Mouse (Mus musculus): ENCODE data around the gene Nemf. TPM values are rescaled to one million over a fixed set of nuclear protein-coding genes. Genes with fewer than 3 reads are reported as not detected.
A peak's percentile ranks its signal among the peaks of the same experiment; 100 is the strongest.

Gene Nemf
- total RNA-seq, 1 experiment: 47.9 TPM

DNA sequence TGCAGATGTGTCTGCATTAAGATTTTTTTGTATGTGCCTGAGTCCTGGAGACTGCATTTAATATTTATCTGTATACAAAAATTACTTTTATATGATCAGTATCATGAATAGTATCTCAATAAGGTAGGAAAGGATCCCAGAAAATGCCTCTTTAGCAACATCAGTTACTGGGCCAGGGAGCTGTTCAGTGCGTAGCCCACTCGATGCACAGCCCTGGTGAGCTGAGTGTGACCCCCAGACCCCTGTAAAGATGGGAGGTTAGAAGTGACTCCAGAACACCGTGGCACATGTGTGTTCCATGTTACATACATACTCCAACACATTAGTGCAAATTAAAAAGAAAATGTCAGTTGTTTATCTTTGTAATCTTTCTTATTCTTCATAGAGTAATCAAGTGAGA, 57.1 kb downstream of the Nemf start:
- Histone ChIP-seq H3K36me3 (ENCODE audit: control insufficient read depth, insufficient read depth, low read length, poor library complexity, severe bottlenecking) (peaks cover 7% of the 10 kb centered on the region; the same call in 1 of the 2 replicates), H3K27ac (ENCODE audit: insufficient read depth, low read depth, low read length, poor library complexity, severe bottlenecking) (no peak overlapping the region), H3K9me3 (ENCODE audit: control insufficient read depth, insufficient read depth, low read depth, low read length) (no peaks in the 10 kb centered on the region), H3K4me3 (ENCODE audit: insufficient read depth in 1 of 2, low read depth in 1 of 2, low read length in 2 of 2, poor library complexity in 1 of 2, severe bottlenecking in 1 of 2) (no peak overlapping the region), H3K4me1 (ENCODE audit: control insufficient read depth in 2 of 2, insufficient read depth in 2 of 2, low read length in 2 of 2, poor library complexity in 1 of 2) (peaks cover 0 to 3% of the 10 kb centered on the region in 2 experiments; a peak in 2 of 4 replicates), H3K9ac (ENCODE audit: insufficient read depth, low read depth, low read length, poor library complexity, severe bottlenecking) (no peak overlapping the region)
- in situ Hi-C loops (cut with MboI; ENCODE audit: low sequenced_read_pairs in 2 of 2, unreplicated experiment in 2 of 2): no loop called here
- DNase-seq (ENCODE audit: low read depth, low spot score): no peak
- TF ChIP-seq MAFK (IDR thresholded peaks at IDR 0.05; ENCODE audit: insufficient read depth, low read depth, low read length) (no peak), ZC3H11A (IDR thresholded peaks at IDR 0.05; ENCODE audit: borderline replicate concordance, low read depth, low read length) (no peak), CHD2 (IDR thresholded peaks at IDR 0.05; ENCODE audit: low read depth, low read length) (no peak), HCFC1 (IDR thresholded peaks at IDR 0.05; ENCODE audit: borderline replicate concordance, insufficient read depth, low read length) (no peak), ZNF384 (IDR thresholded peaks at IDR 0.05; ENCODE audit: low read depth, low read length) (no peak)

DNA sequence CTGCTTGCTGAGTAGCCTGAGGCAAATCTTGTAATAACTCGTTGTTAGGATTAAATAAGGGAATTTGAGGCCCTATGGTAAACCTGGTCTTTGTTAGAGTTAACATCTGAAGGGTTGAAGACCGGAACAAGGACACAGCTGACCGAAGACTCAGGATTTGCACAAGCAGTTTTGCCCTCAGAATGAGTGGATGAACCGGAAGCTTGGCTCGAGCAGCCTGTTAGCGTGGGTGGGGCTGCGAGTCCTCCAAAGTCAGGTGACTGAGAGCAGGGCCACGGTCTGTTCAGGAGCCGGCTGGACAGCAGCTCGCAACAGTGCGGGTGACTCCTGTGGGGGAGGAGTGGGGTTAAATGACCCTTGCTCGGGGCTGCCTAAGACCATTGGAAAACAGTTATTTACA, 57.7 kb downstream of the Nemf start:
- H3K27ac ChIP-seq (ENCODE audit: insufficient read depth, low read depth, low read length, poor library complexity, severe bottlenecking): no peak overlapping the region
- no peaks in the 10 kb centered on the region for H3K9me3 ChIP-seq (ENCODE audit: control insufficient read depth, insufficient read depth, low read depth, low read length)
- no peak for DNase-seq (ENCODE audit: low read depth, low spot score)
- peaks cover 0 to 3% of the 10 kb centered on the region in 2 experiments; a peak in 2 of 4 replicates for H3K4me1 ChIP-seq (ENCODE audit: control insufficient read depth in 2 of 2, insufficient read depth in 2 of 2, low read length in 2 of 2, poor library complexity in 1 of 2)
- H3K4me3 ChIP-seq (ENCODE audit: insufficient read depth in 1 of 2, low read depth in 1 of 2, low read length in 2 of 2, poor library complexity in 1 of 2, severe bottlenecking in 1 of 2): 0 out of 4 replicates have a peak overlapping the region, but pooled peaks of 1 of the 2 experiments have one; percentile 12
- in situ Hi-C loops (cut with MboI; ENCODE audit: low sequenced_read_pairs in 2 of 2, unreplicated experiment in 2 of 2): no loop called here
- TF ChIP-seq CHD2 (IDR thresholded peaks at IDR 0.05; ENCODE audit: low read depth, low read length) (no peak), MAFK (IDR thresholded peaks at IDR 0.05; ENCODE audit: insufficient read depth, low read depth, low read length) (no peak)
- peaks cover 7% of the 10 kb centered on the region; the same call in 1 of the 2 replicates for H3K36me3 ChIP-seq (ENCODE audit: control insufficient read depth, insufficient read depth, low read length, poor library complexity, severe bottlenecking)
- H3K9ac ChIP-seq (ENCODE audit: insufficient read depth, low read depth, low read length, poor library complexity, severe bottlenecking): no peak overlapping the region

DNA sequence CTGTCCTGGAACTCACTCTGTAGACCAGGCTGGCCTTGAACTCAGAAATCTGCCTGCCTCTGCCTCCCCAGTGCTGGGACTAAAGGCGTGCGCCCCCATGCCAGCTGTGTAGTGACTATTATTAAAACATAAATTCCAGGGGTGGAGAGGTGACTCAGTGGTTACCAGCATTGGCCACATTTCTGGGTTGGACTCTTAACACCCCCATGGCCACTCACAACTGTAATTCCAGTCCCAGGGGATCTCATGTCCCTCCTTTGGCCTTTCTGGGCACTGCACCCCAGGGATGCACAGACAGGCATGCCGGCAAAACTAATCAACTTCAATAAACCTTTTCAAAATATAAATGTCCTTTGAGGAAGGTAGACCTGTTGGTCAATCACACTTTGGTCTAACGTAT, 58.7 kb downstream of the Nemf start:
- DNase-seq (ENCODE audit: low read depth, low spot score): no peak
- Histone ChIP-seq H3K4me3 (ENCODE audit: insufficient read depth in 1 of 2, low read depth in 1 of 2, low read length in 2 of 2, poor library complexity in 1 of 2, severe bottlenecking in 1 of 2) (no peak overlapping the region), H3K9ac (ENCODE audit: insufficient read depth, low read depth, low read length, poor library complexity, severe bottlenecking) (no peak overlapping the region), H3K9me3 (ENCODE audit: control insufficient read depth, insufficient read depth, low read depth, low read length) (no peaks in the 10 kb centered on the region), H3K4me1 (ENCODE audit: control insufficient read depth in 2 of 2, insufficient read depth in 2 of 2, low read length in 2 of 2, poor library complexity in 1 of 2) (peaks cover 0 to 3% of the 10 kb centered on the region in 2 experiments; a peak in 2 of 4 replicates), H3K27ac (ENCODE audit: insufficient read depth, low read depth, low read length, poor library complexity, severe bottlenecking) (no peak overlapping the region), H3K36me3 (ENCODE audit: control insufficient read depth, insufficient read depth, low read length, poor library complexity, severe bottlenecking) (peaks cover 4% of the 10 kb centered on the region; the same call in 1 of the 2 replicates)
- TF ChIP-seq CHD2 (IDR thresholded peaks at IDR 0.05; ENCODE audit: low read depth, low read length) (no peak), ZNF384 (IDR thresholded peaks at IDR 0.05; ENCODE audit: low read depth, low read length) (no peak)
- in situ Hi-C loops (cut with MboI; ENCODE audit: low sequenced_read_pairs in 2 of 2, unreplicated experiment in 2 of 2): no loop called here

DNA sequence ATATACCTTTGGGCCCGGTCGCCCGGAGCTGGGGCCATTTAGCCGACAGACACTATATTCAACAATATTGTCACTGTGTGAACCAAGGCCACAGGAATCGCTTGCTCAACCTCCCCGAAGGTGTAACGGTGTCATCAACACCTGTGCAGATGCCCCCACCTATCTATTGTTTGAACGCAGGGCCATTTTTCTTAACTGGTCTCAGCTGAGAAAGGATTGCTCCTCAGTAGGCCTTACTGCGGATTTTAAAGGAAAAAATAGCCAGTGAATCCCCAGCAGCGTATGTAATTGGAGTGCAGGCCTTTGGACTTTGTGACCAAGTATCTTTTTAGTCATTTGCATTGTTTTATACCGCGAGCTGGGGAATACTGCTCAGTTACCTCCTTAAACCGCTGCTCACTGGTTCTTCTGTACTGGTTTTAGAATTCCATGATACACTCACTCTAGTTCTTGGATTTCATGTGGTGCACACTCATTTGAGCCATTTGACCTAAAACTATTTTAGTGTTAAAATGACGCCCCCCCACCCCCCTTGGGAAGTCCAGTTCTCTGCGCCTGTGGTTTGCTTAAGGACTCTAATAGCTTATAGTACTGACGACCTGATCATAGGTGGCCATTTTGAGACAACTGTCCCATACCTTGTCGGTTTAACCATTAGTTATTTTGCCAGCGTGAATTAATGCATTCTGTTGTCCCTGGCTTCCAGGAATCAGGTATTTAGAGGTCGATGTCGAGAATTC, 59.4 kb downstream of the Nemf start:
- peaks cover 2% of the 10 kb centered on the region; the same call in 1 of the 2 replicates for H3K36me3 ChIP-seq (ENCODE audit: control insufficient read depth, insufficient read depth, low read length, poor library complexity, severe bottlenecking)
- in situ Hi-C loops (cut with MboI; ENCODE audit: low sequenced_read_pairs in 2 of 2, unreplicated experiment in 2 of 2): no loop called here
- H3K9me3 ChIP-seq (ENCODE audit: control insufficient read depth, insufficient read depth, low read depth, low read length): no peaks in the 10 kb centered on the region
- no peak for DNase-seq (ENCODE audit: low read depth, low spot score)
- TF ChIP-seq ZNF384 (IDR thresholded peaks at IDR 0.05; ENCODE audit: low read depth, low read length) (no peak), CHD2 (IDR thresholded peaks at IDR 0.05; ENCODE audit: low read depth, low read length) (no peak), ZC3H11A (IDR thresholded peaks at IDR 0.05; ENCODE audit: borderline replicate concordance, low read depth, low read length) (no peak), HCFC1 (IDR thresholded peaks at IDR 0.05; ENCODE audit: borderline replicate concordance, insufficient read depth, low read length) (no peak), MAFK (IDR thresholded peaks at IDR 0.05; ENCODE audit: insufficient read depth, low read depth, low read length) (no peak)
- H3K27ac ChIP-seq (ENCODE audit: insufficient read depth, low read depth, low read length, poor library complexity, severe bottlenecking): no peak overlapping the region
- peak overlapping the region; percentile 83 for H3K9ac ChIP-seq (ENCODE audit: insufficient read depth, low read depth, low read length, poor library complexity, severe bottlenecking)
- H3K4me3 ChIP-seq (ENCODE audit: insufficient read depth in 1 of 2, low read depth in 1 of 2, low read length in 2 of 2, poor library complexity in 1 of 2, severe bottlenecking in 1 of 2): peak overlapping the region; percentile 76 to 93
- H3K4me1 ChIP-seq (ENCODE audit: control insufficient read depth in 2 of 2, insufficient read depth in 2 of 2, low read length in 2 of 2, poor library complexity in 1 of 2): peaks cover 0 to 3% of the 10 kb centered on the region in 2 experiments; a peak in 2 of 4 replicates

Data from ES-E14 (cell line).